Mouse (Mus musculus): ENCODE data around the gene Uck2.

The Uck2 gene

DNA sequence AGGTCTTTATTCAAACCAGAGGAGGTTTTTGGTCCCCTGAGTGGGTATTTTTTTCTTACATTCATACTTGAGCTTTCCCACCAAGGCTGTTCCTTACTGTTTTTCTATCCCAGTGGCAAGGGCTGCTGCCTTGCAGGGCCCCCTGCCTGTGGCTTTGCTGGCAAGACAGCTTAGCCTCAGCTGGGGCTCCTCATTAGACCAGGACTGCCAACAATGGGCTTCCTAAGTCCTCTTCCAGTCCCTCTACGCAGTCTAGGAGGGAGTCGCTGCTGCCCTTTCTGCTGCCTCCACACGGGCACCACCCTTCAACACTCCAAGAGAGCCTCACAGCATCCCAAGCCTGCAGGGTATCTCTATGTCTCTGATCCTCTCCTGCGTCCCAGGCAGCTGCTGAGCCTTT, 76.3 kb downstream of the Uck2 start:
- DNase-seq (ENCODE audit: low spot score): no peak

DNA sequence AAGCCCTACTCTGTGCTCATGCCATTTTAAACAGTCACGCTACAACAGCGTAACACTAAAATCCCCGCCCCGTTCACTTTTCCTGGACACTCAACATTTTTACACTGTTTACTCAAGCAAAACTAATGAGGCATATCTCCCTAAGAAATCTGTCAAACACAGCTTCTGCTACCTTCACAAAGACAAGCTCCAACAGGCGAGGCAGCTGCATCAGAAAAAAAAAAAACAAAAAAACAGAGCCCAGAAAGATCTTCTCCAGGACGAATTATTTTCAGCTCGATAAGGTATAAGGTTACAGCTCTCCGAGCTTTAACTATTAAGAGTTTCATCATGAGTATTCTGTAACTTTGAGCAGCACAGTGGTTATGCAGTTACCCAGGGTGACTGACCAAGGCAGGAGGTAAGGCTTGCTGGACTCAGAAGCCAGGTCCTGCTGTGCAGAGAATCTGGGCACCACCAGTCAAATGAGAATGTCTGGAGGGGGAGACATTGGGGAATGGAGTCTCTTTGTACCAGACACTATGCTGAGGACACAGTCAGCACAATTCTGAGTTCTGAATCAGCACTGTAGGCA, 79.9 kb downstream of the Uck2 start:
- DNase-seq (ENCODE audit: low spot score): no peak

DNA sequence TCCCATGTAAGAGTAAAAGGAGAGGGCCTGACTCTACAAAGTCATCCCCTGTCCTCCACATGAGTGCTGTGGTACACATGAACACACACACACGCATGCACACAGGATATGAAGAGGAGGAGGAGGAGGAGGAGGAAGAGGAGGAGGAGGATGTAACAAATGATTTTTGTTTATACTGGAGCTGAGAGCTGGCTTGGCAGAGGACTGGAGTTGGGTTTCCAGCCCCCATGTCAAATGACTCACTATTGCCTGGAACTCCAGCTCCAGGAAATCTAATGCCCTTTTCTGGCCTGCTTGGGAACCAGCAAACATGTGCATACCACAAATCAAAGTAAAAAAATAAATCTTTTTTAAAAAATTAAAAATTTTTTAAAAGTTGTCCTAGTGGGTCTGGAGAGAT, 80.7 kb downstream of the Uck2 start:
- DNase-seq (ENCODE audit: low spot score): no peak

DNA sequence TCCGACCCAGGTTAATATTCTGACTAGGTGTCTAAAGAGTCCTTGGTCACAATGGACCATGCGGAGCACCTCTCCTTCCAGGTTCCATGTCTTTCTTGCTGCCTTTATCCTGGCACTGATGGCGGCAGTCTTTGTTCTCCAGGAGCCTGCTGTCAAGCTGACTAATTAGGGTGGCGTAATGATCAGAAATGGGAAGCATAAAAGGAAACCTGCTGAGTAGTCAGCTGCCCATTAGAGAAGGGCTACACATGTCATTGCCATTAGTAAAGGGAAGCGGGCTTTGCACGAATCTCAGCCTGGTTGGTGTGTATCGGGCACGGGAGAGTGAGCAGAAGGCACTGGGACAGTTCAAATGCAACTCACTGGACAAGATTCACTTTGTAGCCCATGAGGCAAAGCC, 90.4 kb downstream of the Uck2 start:
- DNase-seq (ENCODE audit: low spot score): no peak

DNA sequence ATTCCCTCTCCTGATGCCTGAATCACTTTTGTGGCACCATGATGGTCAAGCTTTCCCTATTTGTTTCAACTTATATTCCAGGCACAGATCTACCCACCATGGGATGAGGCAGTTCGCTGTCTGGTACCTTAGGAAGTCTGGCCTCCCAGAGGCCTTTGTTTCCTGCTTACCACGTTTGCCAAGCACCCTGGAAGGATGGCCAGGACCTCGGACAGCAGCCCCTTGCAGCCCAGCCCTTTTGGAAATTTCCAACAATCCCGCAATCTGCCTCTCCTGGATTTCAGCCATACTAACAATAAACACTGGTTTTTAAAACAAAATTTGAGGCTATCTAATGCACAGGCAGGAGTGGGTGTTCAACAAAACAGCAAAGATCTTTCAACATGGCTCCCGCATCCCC, 97.3 kb downstream of the Uck2 start:
- peak; percentile 5 for DNase-seq (ENCODE audit: low spot score)

DNA sequence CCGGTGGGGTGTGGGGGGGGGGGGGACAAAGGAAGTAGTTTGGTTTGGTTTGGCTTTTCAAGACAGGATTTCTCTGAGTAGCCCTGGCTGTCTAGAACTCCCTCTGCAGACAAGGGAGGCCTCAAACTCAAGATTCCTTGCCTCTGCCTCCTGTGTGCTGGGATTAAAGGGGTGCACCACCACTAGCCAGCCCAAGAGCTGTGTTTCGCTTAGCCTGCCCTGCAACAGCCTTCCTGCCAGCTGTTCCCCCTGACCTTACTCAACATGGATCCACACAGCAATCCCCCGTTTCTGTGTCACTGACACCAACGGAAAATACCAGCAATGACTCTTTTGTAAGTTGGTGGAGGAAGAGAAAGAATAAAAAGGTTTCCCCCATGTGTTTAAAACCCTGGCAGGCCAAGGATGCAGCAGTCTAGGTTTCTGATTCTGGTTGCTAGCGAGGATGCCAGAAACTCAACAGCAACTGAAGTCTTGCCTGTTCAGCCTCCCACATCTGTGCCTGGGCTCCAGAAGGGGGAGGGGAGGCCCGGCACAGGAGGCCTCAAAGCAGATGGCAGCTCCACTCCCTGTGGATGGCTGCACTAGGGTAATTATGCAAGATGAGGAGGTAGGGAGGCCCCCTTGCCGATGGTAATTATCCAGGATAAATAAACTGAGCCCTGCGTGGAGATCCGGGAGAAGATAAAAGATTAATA, 103.1 kb downstream of the Uck2 start:
- DNase-seq (ENCODE audit: low spot score): no peak

Measured in urinary bladder, postnatal 14 days (tissue).